Mouse (Mus musculus) mouse embryonic stem cell (cell line): ENCODE data around the gene Matk.

ENCODE experiments used
- in situ Hi-C, 2 experiments: fragments of 300-500 bp; cut with MboI; formaldehyde crosslinking; loops; 1 replicate in 1 of 2; 3 replicates in 1 of 2; pipeline ENCODE4 v1.14.3; 2019 to 2020; ENCODE audit warnings: low sequenced_read_pairs in 2 of 2, low pct_unique_long_range_greater_than_20kb in 1 of 2, mixed read lengths in 1 of 2; ENCODE audit not compliant: unreplicated experiment in 1 of 2

The Matk gene

GRCm38 (mm10) chr10:81295185-81295584 lies 42.5 kb downstream of the Matk start:
- in situ Hi-C loops: no loop called here

GRCm38 (mm10) chr10:81297246-81297645 lies 44.5 kb downstream of the Matk start:
- in situ Hi-C loops: no loop called here

GRCm38 (mm10) chr10:81297845-81298244 lies 45.1 kb downstream of the Matk start:
- in situ Hi-C loops: no loop called here

- in situ Hi-C loops: no loop called here
Observed at GRCm38 (mm10) chr10:81298369-81299100, 45.8 kb downstream of the Matk start.

DNA sequence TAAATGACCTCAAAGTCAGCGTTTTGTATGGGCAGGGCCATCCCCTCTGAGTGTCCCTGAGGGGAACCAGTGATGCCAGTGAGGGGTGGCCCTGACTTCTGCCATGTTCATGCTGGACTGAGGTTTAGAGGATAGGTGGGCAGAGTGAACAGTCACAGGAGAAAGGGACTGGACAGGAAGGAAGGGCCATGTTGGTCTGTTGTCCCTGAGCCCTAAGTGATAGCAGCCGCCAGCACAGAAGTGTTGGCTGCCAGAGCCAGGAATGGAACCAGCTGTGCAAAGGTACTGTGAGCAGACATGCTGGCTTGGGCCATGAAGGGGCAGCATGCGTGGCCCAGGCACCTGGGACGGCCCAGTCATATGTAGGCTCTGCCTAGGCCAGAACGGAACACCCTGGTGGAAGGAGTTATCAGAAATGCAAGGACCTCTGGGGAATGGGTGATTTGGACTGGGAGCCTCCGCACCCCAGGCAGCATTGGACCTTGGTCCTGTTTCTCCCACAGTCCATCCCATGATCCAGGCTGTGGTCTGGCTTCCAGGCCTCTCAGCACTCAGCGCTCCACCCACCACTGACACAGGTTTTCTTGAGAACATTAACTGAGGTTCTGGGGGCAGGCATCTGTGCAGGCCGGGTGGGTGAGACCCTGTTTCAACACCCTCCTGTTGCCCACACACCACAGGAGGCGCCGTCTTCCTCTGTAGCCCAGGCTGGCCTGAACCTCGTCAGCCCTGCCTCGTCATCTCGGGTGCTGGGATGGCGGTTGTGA lies 47.0 kb downstream of the Matk start:
- in situ Hi-C loops: no loop called here

DNA sequence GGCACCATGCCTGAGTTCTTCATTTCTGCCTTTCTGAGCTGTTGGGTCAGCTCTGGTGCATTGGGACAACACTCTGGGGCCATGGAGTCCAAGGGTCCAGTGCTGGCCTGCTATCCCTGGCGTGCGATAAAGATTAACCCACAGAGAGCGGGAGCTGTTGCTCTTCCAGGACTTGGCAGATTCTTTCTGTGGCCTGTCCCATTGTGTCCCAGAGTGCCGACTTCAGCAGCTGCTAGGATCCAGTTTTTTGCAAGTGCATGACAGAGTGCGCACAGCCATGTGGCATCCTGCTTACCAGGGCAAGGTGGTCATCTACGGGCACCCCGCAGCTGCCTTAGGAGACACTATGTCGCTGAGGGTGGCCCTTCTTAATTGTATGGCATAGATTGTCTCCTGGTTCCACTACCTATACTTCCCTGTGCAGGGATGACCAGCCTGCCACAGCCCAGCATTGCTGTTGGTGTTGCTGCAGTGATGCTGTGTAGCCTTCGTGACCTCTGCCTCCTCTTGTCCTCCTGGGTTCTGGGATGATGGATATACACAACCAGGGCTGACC lies 47.7 kb downstream of the Matk start:
- in situ Hi-C loops: no loop called here

- in situ Hi-C loops: no loop called here
Observed at GRCm38 (mm10) chr10:81301321-81301720, 48.6 kb downstream of the Matk start.

- in situ Hi-C loops: no loop called here
Observed at GRCm38 (mm10) chr10:81302288-81302687, 49.6 kb downstream of the Matk start.

DNA sequence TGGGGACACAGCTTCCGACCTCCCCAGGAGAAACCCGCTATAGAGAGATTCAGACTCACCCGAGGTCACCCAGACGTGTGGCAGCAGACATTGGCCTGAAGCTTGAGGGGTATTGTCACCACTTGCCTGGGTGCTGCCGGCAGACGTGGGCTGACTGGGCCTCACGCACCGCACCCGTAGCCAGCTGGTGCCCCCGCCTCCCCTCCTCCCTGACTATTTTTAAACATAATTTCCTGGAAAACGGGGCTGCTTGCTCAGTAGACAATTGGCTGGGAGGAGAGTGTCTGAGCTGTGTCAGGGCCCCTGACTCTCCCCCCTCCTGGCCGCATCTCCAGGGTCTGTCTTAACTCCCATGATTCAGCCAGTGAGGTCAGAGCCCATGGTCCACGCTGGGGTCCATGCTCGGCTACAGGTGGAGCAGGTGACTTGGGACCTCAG lies 50.1 kb downstream of the Matk start:
- in situ Hi-C loops: no loop called here

DNA sequence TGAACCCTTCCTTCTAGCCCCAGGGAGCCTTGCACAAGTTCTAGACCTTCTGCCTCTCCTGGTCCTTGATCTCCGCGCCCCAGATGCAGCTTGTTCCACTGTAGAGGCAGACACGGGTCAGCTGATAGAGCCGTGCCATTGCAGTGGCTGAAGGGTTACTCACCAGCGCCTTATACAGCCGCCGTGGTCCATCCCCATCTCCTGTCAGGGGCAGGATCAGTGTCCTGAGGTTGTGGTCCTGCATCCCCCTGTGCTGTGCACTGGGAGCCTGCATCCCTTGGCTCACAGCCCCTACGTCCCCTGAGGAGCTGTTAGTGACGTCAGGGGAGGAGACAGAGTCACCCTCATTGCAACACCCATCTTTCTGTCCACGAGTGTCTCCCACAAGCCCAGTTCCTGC lies 50.5 kb downstream of the Matk start:
- in situ Hi-C loops: no loop called here

DNA sequence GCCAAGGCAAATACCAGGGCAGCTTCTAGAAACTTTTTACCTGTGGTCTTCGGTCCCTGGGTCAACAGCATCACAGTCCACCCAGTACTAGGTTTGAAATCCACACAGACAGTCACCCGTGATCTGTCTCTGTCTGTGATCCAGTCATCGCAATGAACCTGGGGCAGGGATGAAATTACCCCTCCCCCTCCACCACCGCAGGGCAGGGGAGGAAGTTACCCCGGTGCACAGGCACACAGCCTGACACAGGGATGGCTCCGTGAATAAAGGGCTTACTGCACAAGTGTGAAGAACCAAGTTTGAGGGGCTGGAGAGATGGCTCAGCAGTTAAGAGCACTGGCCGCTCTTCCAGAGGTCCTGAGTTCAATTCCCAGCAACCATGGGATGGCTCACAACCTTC lies 51.0 kb downstream of the Matk start:
- in situ Hi-C loops: no loop called here

DNA sequence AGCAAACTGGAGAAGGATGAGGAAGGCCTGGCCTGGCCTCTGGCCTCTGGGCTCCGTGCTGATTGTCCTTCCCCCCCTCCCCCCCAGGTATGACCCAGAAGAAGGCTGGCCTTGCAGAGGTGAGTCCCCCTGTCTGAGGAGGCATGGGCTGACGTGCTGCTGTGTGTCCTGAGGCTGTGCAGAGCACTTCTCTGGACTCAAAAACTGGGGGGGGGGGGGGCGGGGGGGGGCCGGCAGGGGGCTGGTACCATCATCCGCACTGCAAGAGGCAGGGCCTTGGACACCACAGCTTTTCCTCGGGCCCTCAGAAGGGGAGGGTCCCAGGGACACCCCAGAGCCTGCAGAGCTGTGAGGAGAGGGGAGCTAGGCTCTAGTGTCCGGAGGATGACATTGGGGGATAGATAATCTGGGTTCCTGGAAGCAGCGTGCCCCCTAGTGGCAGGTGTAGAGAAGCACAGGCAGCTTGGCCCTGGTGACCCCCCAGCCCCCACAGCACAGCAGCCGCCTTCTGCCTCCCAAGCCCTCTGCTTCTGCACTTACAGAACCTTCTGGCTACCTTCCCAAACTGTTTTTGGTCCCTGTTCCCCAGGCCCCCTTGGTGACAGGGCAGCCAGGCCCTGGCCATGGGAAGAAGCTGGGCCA lies 52.0 kb downstream of the Matk start:
- in situ Hi-C loops: no loop called here

GRCm38 (mm10) chr10:81305663-81306062 lies 52.9 kb downstream of the Matk start:
- in situ Hi-C loops: no loop called here

DNA sequence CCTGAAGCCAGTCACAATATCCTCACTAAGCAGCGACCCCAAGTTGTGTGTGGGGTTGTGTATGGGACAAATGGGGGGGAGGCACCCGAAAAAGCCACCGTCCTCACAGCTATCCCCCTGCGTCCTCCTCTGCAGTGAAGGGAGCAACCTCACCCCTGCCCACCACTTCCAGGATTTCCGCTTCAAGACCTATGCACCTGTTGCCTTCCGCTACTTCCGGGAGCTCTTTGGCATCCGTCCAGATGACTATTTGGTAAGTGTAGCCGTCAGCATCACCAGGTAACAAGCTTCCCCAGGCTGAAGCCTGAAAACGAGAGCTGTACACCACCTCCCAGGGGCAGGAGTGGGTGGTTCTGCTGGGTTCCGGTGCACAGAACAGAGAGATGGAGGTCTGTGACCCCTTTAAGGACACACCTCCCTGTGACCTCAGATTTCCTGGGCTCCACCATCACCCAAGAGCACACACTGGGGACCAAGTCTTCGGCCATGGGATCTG lies 53.5 kb downstream of the Matk start:
- in situ Hi-C loops: no loop called here

DNA sequence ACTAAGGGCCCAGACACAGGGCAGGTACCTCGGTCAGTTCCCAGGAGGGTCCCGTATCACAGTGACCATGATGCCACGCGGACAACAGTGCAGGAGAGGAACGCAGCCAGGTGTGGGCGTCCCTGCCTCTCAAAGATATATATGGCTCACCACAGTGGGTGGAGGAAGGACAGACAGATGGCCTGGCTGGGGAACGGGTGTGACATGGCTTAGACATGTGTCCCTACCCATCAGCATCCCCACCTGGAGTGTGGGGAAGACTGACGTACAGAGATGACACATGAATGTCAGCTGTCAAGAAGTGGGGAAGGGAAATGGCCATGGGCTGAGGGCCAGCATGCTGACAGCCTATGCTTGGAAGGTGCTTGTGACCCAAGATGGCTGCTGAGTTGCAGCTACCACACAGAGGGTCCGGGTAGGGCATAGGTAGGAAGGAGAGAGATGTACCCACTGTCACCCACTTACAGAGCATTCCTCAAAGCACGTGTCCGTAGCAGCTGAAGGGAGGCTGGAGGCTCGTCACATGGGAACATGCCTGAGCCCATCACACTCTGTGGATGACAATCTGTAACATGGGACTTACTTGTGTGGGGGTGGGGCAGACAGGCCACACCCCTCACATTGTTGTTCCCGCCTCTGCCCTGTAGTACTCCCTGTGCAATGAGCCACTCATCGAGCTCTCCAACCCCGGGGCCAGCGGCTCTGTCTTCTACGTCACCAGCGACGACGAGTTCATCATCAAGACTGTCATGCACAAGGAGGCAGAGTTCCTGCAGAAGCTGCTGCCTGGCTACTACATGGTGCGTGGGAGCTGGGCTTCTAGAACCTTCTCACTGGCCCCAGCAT lies 54.3 kb downstream of the Matk start:
- in situ Hi-C loops: no loop called here

GRCm38 (mm10) chr10:81309571-81309970 lies 56.8 kb downstream of the Matk start:
- in situ Hi-C loops: no loop called here
